Mouse (Mus musculus): ENCODE measurements at regions not wholly inside any gene's neighbourhood (a gene's known extent, or its start where the extent isn't known, plus 50 kb on each side); places are given as distances from the start of the nearest gene placed in this dataset.

GRCm38 (mm10) chr15:97581724-97582154 is 123.9 kb downstream of the Rpap3 start:
- intact Hi-C loops (cut with DNase I), result loop anchor here (10.0 kb wide), 1 partner anchor 387 kb away; no protein-coding TSS in a partner anchor

GRCm38 (mm10) chr15:97580726-97581125 is 124.9 kb downstream of the Rpap3 start:
- no peak for DNase-seq (ENCODE audit: low spot score in 2 of 2)
- intact Hi-C loops (cut with DNase I), result loop anchor here (10.0 kb wide), 1 partner anchor 386 kb away; no protein-coding TSS in a partner anchor

More at GRCm38 (mm10) chr15:97581724-97582154, 123.9 kb downstream of the Rpap3 start:
- peak; percentile 62 to 65 for DNase-seq (ENCODE audit: low spot score in 2 of 2)

- DNase-seq (ENCODE audit: low spot score in 2 of 2), result no peak
- intact Hi-C loops (cut with DNase I), result no loop called here
These were observed 127.6 kb downstream of the Rpap3 start for GRCm38 (mm10) chr15:97578046-97578445.

GRCm38 (mm10) chr15:97577196-97577595 is 128.4 kb downstream of the Rpap3 start:
- no peak for DNase-seq (ENCODE audit: low spot score in 2 of 2)
- intact Hi-C loops (cut with DNase I), result no loop called here

GRCm38 (mm10) chr15:97572639-97573038 is 133.0 kb downstream of the Rpap3 start:
- intact Hi-C loops (cut with DNase I), result no loop called here
- DNase-seq (ENCODE audit: low spot score in 2 of 2), result no peak

GRCm38 (mm10) chr15:97571885-97572284 is 133.7 kb downstream of the Rpap3 start:
- intact Hi-C loops (cut with DNase I), result no loop called here
- no peak for DNase-seq (ENCODE audit: low spot score in 2 of 2)

GRCm38 (mm10) chr15:97560096-97560495 is 145.5 kb downstream of the Rpap3 start:
- intact Hi-C loops (cut with DNase I), result no loop called here
- no peak for DNase-seq (ENCODE audit: low spot score in 2 of 2)

- intact Hi-C loops (cut with DNase I), result no loop called here
- DNase-seq (ENCODE audit: low spot score in 2 of 2), result no peak
These were observed 146.9 kb downstream of the Rpap3 start for GRCm38 (mm10) chr15:97558725-97559124.

- DNase-seq (ENCODE audit: low spot score in 2 of 2), result no peak
- intact Hi-C loops (cut with DNase I), result no loop called here
These were observed 157.3 kb downstream of the Rpap3 start for GRCm38 (mm10) chr15:97548354-97548753.

- intact Hi-C loops (cut with DNase I), result no loop called here
- DNase-seq (ENCODE audit: low spot score in 2 of 2), result no peak
These were observed 160.6 kb downstream of the Rpap3 start for GRCm38 (mm10) chr15:97545034-97545433.

- no peak for DNase-seq (ENCODE audit: low spot score in 2 of 2)
- intact Hi-C loops (cut with DNase I), result no loop called here
These were observed 164.0 kb downstream of the Rpap3 start for GRCm38 (mm10) chr15:97541646-97542045.

- intact Hi-C loops (cut with DNase I), result no loop called here
- no peak for DNase-seq (ENCODE audit: low spot score in 2 of 2)
These were observed 169.5 kb downstream of the Rpap3 start for GRCm38 (mm10) chr15:97536145-97536544.

- intact Hi-C loops (cut with DNase I), result no loop called here
- no peak for DNase-seq (ENCODE audit: low spot score in 2 of 2)
These were observed 170.7 kb downstream of the Rpap3 start for GRCm38 (mm10) chr15:97534878-97535277.

GRCm38 (mm10) chr15:97533553-97534291 is 171.9 kb downstream of the Rpap3 start:
- intact Hi-C loops (cut with DNase I), result no loop called here
- DNase-seq (ENCODE audit: low spot score in 2 of 2), result peak; percentile 5 to 14

GRCm38 (mm10) chr15:97532346-97532910 is 173.2 kb downstream of the Rpap3 start:
- DNase-seq (ENCODE audit: low spot score in 2 of 2), result no peak
- intact Hi-C loops (cut with DNase I), result no loop called here

- DNase-seq (ENCODE audit: low spot score in 2 of 2), result no peak
- intact Hi-C loops (cut with DNase I), result no loop called here
These were observed 177.2 kb downstream of the Rpap3 start for GRCm38 (mm10) chr15:97528291-97529050.

- DNase-seq (ENCODE audit: low spot score in 2 of 2), result no peak
- intact Hi-C loops (cut with DNase I), result no loop called here
These were observed 185.2 kb downstream of the Rpap3 start for GRCm38 (mm10) chr15:97520395-97520794.

GRCm38 (mm10) chr15:97519919-97520345 is 185.7 kb downstream of the Rpap3 start:
- no peak for DNase-seq (ENCODE audit: low spot score in 2 of 2)
- intact Hi-C loops (cut with DNase I), result no loop called here

- DNase-seq (ENCODE audit: low spot score in 2 of 2), result no peak
- intact Hi-C loops (cut with DNase I), result no loop called here
These were observed 187.7 kb downstream of the Rpap3 start for GRCm38 (mm10) chr15:97517926-97518325.

GRCm38 (mm10) chr15:97517188-97517587 is 188.4 kb downstream of the Rpap3 start:
- intact Hi-C loops (cut with DNase I), result no loop called here
- no peak for DNase-seq (ENCODE audit: low spot score in 2 of 2)
